Mouse (Mus musculus) right cerebral cortex, adult 2 months (tissue): ENCODE data around the gene Rnf19b.

ENCODE experiments used
- DNase-seq, 2 experiments: peaks; one replicate each; pipeline ENCODE4 v3.0.0; 2021 to 2022; ENCODE audit warnings: low spot score in 2 of 2

The Rnf19b gene

DNA sequence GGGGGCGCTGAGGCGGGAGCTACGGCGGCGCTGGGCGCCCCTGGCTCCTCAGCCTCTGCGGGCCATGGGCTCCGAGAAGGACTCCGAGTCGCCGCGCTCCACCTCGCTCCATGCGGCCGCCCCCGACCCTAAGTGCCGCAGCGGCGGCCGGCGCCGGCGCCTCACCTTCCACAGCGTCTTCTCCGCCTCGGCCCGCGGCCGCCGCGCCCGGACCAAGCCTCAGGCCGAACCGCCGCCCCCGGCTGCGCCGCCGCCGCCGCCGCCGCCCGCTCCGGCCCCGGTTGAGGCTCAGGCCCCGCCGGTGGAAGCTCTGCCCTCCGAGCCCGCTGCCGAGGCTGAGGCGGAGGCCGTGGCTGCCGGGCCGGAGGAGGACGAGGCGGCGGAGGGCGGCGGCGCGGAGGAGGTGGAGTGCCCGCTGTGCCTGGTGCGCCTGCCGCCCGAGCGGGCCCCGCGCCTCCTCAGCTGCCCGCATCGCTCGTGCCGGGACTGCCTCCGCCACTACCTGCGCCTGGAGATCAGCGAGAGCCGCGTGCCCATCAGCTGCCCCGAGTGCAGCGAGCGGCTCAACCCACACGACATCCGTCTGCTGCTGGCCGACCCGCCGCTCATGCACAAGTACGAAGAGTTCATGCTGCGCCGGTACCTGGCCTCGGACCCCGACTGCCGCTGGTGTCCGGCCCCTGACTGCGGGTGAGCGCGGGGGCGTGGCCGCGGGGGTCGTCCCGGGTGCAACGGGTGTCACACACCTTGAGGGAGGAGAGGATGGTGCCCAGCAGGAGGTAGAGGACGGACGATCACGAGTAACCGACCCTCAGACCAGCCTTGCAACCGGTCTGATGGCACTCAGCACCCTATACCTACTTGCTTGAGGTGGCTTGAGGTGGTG, at the start of gene Rnf19b:
Rnf19b (plus strand) TSS at position 65 of the 886 bp plus-strand sequence.
- peak; percentile 39 to 40 for DNase-seq

- no peak for DNase-seq
Observed at GRCm38 (mm10) chr4:129008672-129009071, 49.4 kb upstream of the Rnf19b start.

DNA sequence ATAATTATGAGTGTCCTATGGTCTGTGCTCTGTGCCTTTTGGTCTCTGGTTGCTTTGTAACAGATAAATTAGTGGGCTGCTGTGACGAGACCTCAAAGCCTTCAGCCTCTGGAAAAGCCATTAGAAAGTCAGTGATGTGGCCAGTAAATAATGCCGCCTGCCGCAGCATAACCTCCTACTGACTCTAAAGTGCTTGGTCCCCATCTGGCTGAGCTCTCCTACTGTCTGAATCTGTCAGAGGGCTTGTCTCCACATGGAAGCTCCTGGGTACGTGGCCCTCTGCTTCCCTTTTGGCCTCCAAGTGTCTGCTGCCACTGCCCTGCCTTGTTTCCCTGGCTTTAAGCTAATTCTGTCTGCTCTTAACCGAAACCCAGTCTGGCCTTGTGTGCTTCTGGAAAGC, 48.5 kb upstream of the Rnf19b start:
- no peak for DNase-seq

DNA sequence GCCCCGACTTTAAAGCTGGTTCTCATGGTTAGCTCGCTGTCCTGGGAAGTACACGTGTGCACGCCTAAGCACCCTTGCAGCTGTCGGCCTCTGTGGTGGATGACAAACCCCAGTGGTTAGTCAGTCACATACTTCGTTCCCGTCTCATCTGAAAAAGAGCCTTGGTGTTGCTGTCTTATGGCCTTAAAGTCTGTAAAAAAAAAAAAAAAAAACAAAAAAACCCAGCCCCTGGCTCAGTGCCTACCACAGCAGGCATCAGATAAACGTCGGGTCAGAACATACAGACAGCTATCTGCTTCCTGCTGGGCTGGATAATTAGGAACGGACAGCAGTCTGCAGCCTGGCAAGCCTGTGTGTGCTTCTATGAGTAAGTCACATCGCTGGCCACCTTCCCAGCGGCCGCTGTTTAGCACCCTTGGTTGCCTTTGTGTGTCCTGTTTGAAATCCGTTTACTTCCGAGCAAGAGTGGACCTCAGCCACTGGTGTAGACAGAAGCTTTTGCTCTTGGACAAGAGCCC, 46.4 kb upstream of the Rnf19b start:
- DNase-seq: no peak

GRCm38 (mm10) chr4:129013151-129013864, 44.8 kb upstream of the Rnf19b start:
- DNase-seq: no peak

GRCm38 (mm10) chr4:129016329-129016728, 41.7 kb upstream of the Rnf19b start:
- no peak for DNase-seq

DNA sequence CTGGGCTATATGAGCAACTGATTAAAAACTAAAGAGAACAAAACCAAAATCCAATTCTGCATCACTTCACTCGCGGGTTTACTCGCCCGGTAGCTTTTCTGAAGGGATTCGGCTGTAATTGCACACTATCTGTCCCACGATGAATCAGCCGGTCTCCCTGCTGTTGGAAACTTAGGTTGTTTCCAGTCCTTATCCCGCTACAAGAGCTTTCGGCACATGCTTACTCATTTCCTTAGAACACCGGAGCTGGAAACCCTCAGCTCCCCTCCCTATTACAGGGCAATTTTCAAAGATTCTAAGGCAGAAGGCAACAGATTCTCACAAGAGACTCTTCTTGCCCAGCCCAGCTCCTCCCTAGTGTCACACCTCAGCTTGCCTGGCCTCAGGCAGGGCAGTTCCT, 40.9 kb upstream of the Rnf19b start:
- no peak for DNase-seq

- DNase-seq: no peak
Observed at GRCm38 (mm10) chr4:129018788-129019435, 39.2 kb upstream of the Rnf19b start.

DNA sequence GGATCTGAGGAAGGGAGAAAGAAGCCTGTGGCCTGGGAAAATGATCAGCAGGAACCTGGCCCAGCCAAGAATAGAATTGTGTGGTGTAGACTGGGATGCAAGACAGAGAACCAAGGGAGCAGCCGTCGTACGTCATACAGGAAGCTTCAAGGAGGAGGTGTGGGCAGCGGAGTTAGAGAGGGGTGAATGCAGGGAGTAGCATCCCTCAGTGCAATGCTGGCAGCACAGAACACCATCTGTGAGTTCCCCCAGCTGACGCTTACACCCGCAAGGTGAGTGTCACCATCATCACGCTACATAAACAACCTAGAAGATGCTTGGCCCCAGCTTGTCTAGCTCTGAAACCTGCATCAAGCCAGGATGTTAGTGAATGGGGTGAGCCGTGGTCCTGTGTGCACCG, 38.3 kb upstream of the Rnf19b start:
- peak; percentile 49 to 59 for DNase-seq

DNA sequence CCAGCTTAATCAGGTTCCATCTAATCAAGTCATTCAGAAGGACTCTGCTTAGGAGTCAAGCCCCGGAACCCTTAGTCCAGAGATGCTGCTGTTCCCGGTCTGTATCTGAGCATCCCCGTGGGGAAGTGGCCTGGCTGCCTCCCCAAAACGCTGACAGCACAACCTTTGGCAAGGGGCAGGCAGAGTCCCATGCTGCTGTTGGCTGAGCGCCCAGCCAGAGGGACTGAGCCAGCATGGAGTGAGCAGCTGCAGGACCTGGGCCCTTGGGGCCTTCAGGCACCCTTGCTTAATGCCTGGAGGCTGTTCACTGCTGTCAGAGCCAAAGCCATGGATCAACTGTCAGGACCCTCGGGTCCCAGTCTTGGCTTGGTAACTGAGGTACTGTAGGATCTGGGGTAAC, 37.6 kb upstream of the Rnf19b start:
- peak; percentile 60 to 69 for DNase-seq

- DNase-seq: no peak
Observed at GRCm38 (mm10) chr4:129021426-129021825, 36.6 kb upstream of the Rnf19b start.

DNA sequence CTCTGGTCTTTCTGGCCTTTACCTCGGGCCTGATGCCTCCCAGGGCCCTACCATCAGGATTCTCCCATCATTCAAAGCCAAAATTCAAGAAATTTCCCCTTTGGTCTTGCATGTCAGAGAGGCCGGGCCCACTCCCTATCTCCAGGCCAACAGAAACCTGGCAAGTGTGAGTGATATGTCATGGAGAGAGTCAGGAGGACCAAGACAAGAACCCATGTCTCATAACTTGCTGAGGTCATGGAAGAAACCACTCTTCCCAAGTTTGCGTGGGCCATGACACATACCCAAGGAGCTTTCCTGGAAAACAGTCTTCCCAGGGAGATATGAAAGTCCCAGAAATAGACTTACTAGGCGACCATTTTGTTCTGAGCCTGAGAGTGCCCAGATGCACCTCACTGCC, 36.2 kb upstream of the Rnf19b start:
- no peak for DNase-seq

- DNase-seq: no peak
Observed at GRCm38 (mm10) chr4:129023884-129024283, 34.2 kb upstream of the Rnf19b start.

DNA sequence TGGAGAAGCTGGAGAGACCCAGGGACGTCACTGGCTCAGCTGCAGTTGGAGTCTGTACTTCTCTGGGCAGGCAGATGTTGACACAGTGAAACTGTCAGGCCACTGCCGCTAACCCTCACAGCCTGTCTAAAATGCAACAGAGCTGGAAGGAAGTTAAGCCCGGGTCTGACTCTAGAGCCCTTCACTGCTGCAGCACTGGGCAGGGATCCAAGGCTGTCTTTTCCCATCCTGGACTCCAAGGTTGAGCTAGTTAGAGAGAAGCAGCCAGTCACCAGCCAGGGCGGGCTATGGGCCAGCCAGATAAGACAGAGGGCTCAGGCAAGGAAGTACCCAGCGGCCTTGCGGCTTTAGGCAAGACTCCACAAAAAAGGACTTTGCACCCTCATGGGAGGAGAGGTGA, 33.3 kb upstream of the Rnf19b start:
- no peak for DNase-seq

DNA sequence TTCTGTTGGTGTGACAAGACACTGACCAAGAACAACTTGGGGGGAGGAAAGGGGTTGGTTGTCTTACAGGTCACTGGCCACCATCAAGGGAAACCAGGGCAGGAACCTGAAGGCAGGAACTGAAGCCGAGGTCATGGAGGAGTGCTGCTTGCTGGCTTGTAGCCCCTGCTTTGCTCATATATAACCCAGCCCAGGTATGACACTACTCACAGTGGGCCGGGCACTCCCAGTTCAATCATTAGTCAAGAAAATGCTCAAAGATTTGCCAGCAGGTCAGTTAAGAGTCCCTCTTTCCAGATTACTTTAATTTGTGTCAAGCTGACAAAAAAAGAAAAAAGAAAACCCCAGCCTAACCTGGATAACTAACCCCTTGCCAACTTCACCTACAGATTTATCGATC, 32.4 kb upstream of the Rnf19b start:
- no peak for DNase-seq

DNA sequence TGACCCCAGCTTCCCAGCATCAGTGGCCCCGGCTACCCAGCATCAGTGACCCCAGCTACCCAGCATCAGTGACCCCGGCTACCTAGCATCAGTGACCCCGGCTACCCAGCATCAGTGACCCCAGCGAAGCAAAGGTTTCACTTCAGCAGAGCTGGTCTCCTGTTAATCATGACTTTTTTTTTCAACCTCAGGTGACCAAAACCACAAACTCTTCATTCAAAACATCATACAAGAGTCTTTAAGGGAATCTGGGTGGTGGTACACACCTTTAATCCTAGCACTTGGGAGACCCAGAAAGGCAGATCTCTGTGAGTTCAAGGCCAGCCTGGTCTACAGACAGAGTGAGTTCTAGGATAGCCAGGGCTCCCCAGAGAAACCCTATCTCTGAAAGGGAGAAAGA, 27.3 kb upstream of the Rnf19b start:
- no peak for DNase-seq

DNA sequence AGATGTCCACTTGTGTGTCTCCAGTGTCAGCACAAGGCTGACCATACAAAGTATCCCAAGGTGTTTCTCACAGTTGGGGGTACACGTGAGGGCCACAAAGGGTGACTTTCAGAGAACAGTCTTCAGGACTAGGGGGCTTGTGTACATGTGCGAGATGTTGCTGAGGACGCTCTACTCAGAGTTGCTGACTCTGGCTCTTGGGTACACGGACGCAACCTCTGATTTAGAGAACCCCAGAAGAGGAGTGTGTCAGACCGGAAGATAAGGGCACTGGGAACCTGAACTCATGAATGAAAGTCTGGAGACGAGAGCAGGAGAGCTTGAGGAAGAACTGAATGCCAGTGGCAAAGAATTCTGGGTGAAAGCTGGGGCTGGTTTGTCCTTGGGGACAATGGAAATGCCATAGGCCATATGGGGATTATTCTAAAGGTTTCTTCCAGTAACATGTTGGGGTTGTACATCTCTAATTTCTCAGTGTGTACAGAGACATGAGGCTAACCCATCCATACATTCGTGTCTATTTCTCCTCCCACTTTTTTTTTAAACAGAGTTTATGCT, 26.6 kb upstream of the Rnf19b start:
- no peak for DNase-seq

DNA sequence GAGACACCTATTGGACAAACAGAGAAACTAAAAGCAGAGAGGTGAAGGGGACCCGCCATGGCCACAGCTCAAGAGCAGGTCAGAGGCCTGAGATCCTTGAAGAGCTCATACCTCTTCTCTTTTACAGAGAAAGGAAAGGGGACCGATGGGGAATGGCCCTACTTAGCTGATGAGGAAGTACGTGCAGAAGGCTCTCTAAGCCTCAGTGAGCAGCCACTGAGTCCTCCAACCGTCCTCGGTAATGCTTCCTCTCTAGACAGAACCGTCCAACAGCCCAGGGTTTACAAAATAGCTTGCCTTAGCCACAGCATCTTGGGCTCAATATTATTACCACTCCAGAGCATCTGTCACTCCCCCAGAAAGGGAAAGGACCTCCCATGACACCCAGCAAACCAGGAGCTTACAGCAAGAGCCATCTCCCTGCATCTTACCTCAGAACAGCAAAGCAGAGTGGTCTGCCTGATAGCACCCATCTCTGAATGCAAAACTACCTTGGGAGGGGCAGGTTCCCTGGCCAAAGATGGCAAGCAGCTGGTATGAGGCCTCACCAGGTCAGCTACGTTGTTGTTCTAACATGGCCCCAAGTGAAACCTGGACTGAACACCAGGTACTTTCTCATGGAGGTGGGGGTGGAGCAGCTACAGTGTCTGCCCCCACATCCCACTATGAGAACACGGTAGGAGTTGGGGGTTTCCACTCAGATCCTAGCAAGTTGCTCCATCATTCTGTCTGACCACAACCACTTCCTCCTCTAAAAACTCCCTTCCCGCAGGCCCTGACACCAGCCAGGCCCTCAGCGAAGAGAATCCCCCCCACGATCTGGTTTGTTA, 25.7 kb upstream of the Rnf19b start:
- no peak for DNase-seq

DNA sequence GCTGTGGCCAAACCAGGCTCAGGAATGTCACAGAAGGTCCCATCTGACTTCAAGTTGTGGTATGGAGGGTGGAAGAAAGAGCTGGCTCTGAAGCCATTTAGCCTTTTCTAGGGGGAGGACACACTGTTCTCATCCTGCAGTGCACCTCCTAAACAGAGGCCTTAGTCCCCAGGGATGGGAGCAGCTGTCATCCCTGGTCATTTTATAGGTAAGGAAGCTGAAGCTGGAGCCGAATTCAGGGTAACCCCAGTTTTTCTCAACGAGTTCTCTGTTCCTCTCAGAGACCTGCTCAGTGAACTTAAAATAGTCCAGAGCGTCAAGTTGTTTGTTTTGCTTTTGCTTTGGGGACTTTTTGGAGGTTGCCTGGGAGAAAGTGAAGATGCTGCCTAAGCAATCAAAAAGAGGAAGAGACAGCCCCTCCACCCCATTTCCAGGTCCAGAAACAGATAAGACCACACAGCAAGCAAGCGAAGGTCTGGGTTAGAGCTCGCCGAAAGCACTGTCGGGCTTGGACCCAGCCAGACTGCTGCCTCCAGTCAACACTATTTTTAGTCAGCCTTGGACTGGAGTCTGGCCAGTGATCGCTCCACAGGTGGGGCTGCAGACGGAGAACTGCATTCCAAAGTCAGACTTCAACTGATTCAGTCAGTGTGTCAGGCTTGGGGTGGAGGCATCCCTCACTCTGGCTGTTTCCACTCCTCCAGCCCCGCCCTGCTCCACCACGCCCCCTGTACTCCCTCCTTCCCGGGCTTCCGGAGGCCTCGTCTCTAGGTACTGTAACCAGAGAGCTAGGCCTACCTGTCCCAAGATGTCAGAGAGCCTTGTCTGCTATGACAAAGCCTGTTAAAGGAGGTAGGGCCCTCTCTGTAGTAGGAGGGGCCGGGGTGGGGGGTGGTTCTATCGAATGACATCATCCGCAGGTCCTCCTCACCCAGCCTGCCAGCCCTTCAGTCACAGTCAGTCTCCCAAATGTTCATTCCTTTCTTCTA, 24.8 kb upstream of the Rnf19b start:
- peak; percentile 39 to 53 for DNase-seq

DNA sequence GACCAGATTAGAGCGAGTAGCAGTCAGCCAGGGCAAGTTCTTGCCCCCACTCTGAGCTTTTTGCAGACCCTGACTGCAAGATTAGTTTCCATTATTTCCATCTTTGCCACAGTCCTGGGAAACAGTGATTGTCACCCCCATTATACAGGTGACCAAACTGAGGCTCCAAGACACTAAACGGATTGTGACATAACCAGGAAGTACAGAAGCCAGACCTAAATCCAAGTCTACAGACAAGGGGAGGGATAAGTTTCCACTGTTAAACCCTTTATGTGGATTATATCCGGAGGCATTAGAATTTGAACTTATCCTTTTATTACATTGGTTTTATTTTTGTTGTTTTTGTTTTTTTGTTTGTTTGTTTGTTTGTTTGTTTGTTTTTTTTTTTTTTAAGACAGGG, 23.8 kb upstream of the Rnf19b start:
- DNase-seq: no peak
